14 mouse cellular contexts compared by ENCODE assay signal in the genomic region with DNA sequence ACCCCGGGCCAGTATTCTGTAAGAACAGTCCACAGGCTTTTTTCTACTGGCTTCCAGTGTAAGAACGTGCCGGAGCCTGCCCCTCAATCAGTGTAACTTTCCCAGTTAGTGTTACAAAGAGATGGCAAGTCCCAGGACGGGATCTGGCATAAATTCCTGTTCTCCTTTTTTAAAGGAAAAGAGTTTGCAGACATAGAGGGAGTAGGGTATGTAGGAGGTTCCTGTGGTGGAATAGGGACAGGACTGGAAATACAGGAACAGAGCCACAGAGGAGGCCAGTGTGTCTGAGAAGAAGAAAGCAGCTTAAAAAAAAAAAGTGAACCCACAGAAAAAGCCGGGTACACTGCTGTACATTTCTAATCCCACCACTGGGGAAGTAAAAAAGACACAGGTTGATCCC.
"Had no signal": no experiment of that assay in that cellular context is flagged by ENCODE, and none has a peak within 500 bp of the region (broad histone marks: within the 10 kb centered on the region; RNA-seq: fewer than 3 reads in every experiment).

No protein-coding gene starts in this region.

- H3K27me3 ChIP-seq: liver, embryonic 12.5 days; neural tube, embryonic 13.5 days had no signal

- H3K4me3 ChIP-seq: left cerebral cortex, adult 2 months; liver, embryonic 12.5 days; midbrain, embryonic 10.5 days; neural tube, embryonic 13.5 days had no signal

- DNase-seq: kidney, adult 2 months; kidney, postnatal 25 days; lung, embryonic 14.5 days; lung, postnatal 10 days; lung, postnatal 4 days; retina, postnatal 1 day; right cerebral cortex, postnatal 4 days; thymus, adult 18-20 months; thymus, postnatal 25 days had no signal

- ATAC-seq: liver, embryonic 12.5 days; midbrain, embryonic 16.5 days had no signal

- H3K4me1 ChIP-seq: liver, embryonic 12.5 days had no signal

- H3K27ac ChIP-seq: left cerebral cortex, adult 2 months; liver, embryonic 12.5 days; midbrain, embryonic 10.5 days; neural tube, embryonic 13.5 days had no signal

- H3K36me3 ChIP-seq: liver, embryonic 12.5 days had no signal

- H3K9ac ChIP-seq: liver, embryonic 12.5 days; lung, embryonic 14.5 days; neural tube, embryonic 13.5 days had no signal

- H3K4me2 ChIP-seq: liver, embryonic 12.5 days; lung, embryonic 14.5 days; neural tube, embryonic 13.5 days had no signal

- H3K9me3 ChIP-seq: liver, embryonic 12.5 days; midbrain, embryonic 10.5 days; neural tube, embryonic 13.5 days had no signal
